Mouse (Mus musculus): ENCODE measurements around the gene Brip1.
"Not testable (repeated sequence)": the region's sequence is repeated elsewhere in the genome, so short reads cannot be mapped to it uniquely, and the experiment has no call there.

The Brip1 gene

DNA sequence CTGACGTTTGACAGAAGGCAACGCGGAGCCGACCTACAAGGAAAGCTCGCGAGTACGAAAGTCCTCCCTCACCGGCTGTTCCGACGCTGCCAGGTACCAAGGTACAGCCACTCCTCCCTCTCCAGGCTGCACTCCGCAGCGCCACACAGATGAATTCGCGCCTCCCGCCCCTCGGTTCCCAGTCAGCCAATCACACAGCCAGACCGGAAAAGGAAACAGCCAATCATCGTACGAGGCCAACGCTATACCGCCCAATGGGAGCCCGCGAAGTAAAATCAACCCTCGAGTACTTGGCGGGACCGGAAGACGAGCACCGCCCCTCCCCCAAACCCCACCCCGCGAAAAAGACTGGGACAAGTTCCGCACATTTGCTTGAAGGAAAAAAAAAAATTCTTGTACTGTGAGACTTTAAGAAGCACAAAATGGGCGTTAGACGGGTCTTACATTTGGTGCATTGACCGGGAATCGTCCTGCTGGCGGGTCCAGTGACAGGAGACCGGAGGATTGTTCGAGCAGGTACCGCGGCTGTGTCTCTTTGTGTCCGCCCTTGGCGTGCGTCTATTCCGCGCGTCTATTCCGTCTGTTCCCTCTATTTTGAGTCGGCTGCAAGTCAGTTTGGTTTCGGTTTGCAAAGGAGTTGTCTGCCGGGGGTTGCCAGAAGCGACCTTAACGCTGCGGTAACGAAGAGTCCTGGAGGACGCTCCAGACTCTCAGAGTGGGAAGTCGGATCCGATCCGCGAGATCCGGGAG, at the start of gene Brip1:
TSS of gene Brip1 (minus strand) at position 157 of the 750 bp plus-strand sequence.
- DNase-seq: peak; percentile 87

DNA sequence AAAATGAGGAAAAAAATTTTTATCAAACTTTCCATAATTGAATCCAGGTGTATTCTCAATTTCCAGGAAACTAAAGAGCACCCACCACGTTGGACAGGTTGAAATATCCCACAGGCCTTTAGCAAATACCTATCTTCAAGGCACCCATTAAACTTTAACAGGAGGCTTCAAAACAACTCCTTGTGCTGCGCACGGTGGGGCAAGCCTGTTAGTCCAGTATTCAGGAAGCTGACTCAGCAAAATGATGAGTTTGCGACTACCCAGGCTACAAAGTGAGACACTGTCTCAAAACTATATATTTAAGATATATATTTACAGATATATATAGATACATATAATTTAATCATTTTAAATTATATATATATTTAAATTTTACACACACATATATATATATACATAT, 31.5 kb upstream of the Brip1 start:
- no peak for DNase-seq

DNA sequence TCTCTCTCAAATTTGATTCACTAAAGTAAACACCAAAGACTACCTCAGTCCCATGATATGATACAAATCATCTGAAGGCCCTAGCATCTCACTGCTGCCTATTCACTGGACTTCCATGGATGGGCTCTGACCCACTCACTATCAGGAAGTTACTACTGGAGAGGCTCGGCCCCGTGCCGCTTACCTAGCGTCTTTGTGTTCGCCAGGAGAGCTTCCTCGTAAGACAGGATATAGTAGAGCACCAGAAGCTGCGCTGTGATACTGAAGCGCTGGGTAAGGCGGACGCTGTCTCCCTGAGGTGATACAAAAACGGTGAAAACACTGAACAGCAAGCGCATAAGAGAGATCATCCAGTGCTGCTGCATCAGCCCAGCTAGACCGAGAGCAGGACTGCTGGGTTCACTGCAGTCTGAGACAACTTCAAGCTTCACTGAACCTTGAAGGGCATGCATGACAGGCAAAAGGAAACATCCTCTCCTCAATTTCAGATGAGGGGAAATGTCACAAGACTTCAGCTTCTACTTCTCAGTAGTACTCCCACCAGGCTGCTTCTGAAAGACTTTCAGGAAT, 30.9 kb upstream of the Brip1 start:
- DNase-seq: no peak

GRCm38 (mm10) chr11:86226646-86227180, 25.7 kb upstream of the Brip1 start:
- DNase-seq: no peak

DNA sequence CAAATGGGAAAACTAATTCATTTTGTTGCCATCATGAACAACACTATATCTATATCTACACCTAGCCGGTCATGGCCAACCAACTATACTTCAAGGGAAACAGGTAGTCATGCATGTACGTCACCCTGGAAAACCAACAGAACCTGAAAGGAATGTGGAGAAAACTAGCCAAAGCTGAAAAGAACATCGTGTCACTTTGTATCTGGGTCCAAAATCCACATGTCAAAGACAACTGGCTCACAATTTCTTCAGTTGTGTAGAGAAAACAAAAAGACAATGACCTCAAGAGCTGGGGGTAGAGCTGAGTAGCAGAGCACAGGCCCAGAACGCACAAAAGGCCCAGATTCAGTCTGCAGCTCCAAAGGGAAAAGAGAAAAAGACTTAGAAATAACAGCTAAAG, 24.8 kb upstream of the Brip1 start:
- DNase-seq: no peak

GRCm38 (mm10) chr11:86211803-86212202, 10.8 kb upstream of the Brip1 start:
- DNase-seq: no peak

DNA sequence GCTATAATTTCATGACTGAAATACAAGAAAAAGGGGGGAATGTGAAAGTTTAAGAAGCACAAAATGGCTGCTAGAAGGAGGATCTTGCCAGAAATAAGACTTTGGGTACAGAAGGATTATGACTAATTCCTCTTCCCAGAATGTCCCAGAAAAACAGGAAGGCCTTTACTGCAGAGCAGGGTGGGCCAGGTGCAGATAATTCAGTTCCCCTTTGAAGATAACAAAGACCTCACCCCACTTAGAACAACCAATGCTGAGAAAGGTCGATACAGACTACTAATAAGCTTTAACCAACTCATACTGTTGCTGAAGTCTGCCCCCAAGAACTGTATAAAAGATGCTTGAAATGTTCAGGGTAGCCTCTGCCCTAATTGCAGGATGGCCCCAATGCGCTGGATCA, 8.1 kb upstream of the Brip1 start:
- DNase-seq: no peak

GRCm38 (mm10) chr11:86205876-86206275, 4.9 kb upstream of the Brip1 start:
- no peak for DNase-seq

DNA sequence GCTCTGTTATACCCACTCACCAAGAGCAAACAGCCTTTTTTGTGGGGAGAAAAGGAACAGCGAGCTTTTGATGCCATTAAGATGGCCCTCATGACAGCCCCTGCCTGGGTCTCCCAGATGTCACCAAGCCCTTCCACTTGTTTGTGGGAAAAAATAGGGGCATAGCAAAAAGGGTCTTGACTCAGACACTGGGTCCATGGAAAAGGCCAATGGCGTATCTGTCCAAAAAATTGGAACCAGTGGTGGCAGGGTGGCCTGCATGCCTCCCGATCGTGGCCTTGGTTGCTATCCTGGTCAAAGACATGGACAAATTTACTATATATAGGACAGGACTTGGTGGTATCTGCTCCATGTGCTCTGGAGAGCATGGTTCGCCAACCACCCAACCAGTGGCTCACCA, 4.0 kb upstream of the Brip1 start:
- no peak for DNase-seq

DNA sequence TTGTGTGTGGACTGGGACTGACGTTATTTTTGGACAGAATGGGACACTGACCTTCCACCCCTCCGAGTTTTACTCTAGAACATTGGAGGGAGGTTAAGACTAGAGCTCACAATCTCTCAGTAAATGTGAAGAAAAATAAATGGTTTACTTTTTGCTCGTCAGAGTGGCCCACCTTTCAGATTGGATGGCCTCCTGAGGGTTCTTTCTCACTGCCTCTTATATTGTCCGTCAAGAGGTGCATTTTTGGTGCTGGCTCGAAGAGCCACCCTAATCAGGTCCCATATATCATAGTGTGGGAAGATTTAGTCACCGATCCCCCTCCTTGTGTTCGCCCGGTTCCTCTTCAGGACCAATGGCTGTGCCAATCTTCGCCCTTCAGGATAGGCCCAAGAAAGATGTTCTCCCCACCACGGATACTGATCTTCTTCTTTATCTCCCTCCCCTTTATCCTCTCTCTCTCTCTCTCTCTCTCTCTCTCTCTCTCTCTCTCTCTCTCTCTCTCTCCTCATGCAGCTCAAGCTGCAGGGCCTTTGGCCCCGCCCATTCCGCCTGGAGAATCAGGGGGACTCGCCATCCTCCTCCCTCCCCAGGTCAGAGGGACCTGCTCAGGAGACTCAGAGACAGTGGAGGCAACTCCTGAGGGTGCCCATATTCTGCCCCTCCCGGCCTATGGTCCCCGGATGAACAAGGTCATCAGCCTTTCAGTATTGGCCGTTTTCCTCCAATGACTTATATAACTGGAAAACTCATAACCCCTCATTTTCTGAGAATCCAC, 1.1 kb upstream of the Brip1 start:
- DNase-seq: peak; percentile 7

GRCm38 (mm10) chr11:86200460-86201021, 452 bp downstream of the Brip1 start:
- no peak for DNase-seq

GRCm38 (mm10) chr11:86199733-86200132, 1.3 kb downstream of the Brip1 start:
- no peak for DNase-seq

GRCm38 (mm10) chr11:86185224-86185623, 15.8 kb downstream of the Brip1 start:
- DNase-seq: not testable (repeated sequence)

GRCm38 (mm10) chr11:86175833-86176232, 25.2 kb downstream of the Brip1 start:
- no peak for DNase-seq

- DNase-seq: no peak
Observed at GRCm38 (mm10) chr11:86174173-86174572, 26.8 kb downstream of the Brip1 start.

DNA sequence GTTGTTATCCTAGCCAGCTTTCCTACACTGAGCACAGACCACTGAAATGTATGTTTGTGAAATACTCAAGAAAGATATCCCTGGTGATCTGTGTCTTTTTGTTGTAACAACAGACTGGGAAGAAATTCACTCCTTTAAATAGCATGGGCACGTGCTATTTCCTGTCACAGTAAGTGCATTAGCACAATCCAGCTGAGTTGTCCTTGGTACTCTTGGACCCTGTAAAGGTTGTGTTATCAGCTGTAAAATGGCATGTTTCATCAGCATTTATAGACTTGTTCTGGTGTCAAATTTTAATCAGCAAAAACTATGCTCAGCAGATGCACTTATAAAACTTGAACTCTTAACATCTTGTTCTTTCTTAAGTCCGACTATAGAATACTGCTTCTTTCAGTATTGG, 30.2 kb downstream of the Brip1 start:
- no peak for DNase-seq

GRCm38 (mm10) chr11:86160251-86160650, 40.7 kb downstream of the Brip1 start:
- no peak for DNase-seq

DNA sequence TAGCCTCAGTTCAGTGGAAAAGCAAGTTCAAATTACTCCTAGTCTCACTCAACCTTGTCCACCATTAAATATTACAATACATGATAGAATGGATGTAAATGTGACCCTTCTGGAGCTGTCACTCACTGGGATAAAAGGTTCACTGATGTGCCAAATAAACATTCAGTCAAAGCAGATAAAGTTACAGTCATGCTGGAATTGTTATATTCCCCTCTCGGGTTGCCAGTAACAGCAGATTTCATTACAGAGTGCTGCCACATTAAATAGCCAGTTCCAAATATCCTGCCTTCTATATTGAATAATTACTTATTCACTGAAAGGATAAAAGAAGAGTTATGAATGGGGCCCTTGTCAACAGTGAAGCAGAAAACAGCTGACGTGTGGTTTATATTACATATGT, 42.0 kb downstream of the Brip1 start:
- DNase-seq: no peak

GRCm38 (mm10) chr11:86155638-86156037, 45.4 kb downstream of the Brip1 start:
- no peak for DNase-seq

DNA sequence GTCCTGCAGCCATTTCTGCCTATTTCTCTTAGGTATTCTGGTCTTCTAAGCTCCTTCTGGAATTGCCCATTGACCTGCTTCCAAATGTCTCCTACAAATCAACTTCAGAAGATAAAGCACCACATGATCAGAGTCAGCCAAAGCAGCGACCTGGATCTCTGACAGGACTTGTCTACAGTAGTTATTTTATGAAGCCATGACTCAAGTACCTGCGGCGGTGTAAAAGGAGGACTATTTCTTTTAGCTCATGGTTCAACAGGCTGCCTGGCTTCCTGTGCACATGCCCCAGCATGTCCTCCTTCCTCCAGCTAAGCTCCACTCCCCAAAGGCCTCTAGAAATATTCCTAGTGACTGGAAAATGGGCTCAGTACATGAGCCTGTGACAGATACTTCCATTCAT, 69.7 kb downstream of the Brip1 start:
- DNase-seq: no peak

GRCm38 (mm10) chr11:86117078-86117869, 83.7 kb downstream of the Brip1 start:
- DNase-seq: no peak

DNA sequence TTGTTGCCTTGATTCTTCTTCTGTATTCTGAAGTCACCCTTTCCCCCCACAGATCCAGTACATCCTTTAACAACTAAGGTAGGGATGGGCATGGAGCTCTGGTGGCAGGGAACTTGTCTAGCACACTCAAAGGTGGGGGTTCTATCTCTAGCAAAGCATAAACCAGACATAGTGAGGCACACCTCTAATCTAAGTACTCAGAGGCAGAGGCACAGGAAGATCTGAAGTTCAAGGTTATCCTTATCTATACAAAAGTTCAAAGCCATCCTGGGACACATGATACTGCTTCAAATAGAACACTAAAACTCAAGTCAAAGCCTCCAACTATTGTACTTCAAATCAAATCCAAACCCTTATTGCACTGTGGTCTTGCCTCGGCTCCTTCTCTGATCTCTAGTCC, 85.0 kb downstream of the Brip1 start:
- DNase-seq: no peak

GRCm38 (mm10) chr11:86107276-86107675, 93.7 kb downstream of the Brip1 start:
- DNase-seq: no peak
